Mouse (Mus musculus): ENCODE results near the gene Scube1.

- TF ChIP-seq GATA1 (IDR thresholded peaks at IDR 0.05; ENCODE audit: low read length) (no peak), TAL1 (IDR thresholded peaks at IDR 0.05; ENCODE audit: low read length) (no peak)
Measured at GRCm38 (mm10) chr15:83593189-83593585, 131.6 kb downstream of the Scube1 start.

All from erythroblast, embryonic 14.5 days (primary cell).